Mouse (Mus musculus) central nervous system, embryonic 11.5 days (tissue): ENCODE measurements around the gene Soga1. TPM values are rescaled to one million over a fixed set of nuclear protein-coding genes. Genes with fewer than 3 reads are reported as not detected.

Experiments used
- polyA plus RNA-seq: library from polyadenylated mRNA; depleted of rRNA; stranded (reverse); fragments of >200 nt; gene quantifications from 2 replicates; pipeline ENCODE4 v1.2.3, GENCODE M21; 2012; rRNA removed

The Soga1 gene
- polyA plus RNA-seq: 15.4 and 19.0 TPM in 2 replicates

GRCm38 (mm10) chr2:157078793-157079700 lies at the start of gene Soga1:
Gene Soga1 (minus strand): TSS chr2:157079254.

GRCm38 (mm10) chr2:157086796-157087195 lies 7.7 kb upstream of the Soga1 start, which contains the start of gene Tldc2:
Gene Tldc2 (plus strand): TSS chr2:157087055.

GRCm38 (mm10) chr2:157006511-157007233 lies 72.4 kb downstream of the Soga1 start, which contains the start of gene Dsn1:
Gene Dsn1 (minus strand): TSS chr2:157007154.

GRCm38 (mm10) chr2:156991470-156992319 lies 87.4 kb downstream of the Soga1 start, which contains the start of gene Ndrg3:
Gene Ndrg3 (minus strand): TSS chr2:156992056.

Other genes with a start within 250 kb of the Soga1 start
- gene Tgif2, start 239.2 kb downstream of the Soga1 start, polyA plus RNA-seq: 61.3 and 63.7 TPM in 2 replicates
- 3.0 and 5.1 TPM in 2 replicates for gene 4930518I15Rik, start 221.3 kb downstream of the Soga1 start, polyA plus RNA-seq
- gene Rab5if, start 216.1 kb downstream of the Soga1 start, polyA plus RNA-seq: 90.3 and 109 TPM in 2 replicates
- gene Sla2, start 192.1 kb downstream of the Soga1 start, polyA plus RNA-seq: 0.43 and 0.50 TPM in 2 replicates
- gene Ndrg3, start 87.2 kb downstream of the Soga1 start, polyA plus RNA-seq: 26.6 and 51.0 TPM in 2 replicates
- gene Dsn1, start 72.1 kb downstream of the Soga1 start, polyA plus RNA-seq: 41.0 and 50.2 TPM in 2 replicates
- gene Tldc2, start 7.8 kb upstream of the Soga1 start, polyA plus RNA-seq: 0.22 TPM in 1 of 2 replicates, not detected in the other
- gene Samhd1, start 56.0 kb upstream of the Soga1 start, polyA plus RNA-seq: 28.4 and 29.5 TPM in 2 replicates
- gene Rbl1, start 125.3 kb upstream of the Soga1 start, polyA plus RNA-seq: 27.5 and 29.8 TPM in 2 replicates
- 134 and 182 TPM in 2 replicates for gene Rpn2, start 199.8 kb upstream of the Soga1 start, polyA plus RNA-seq
- 0.29 TPM in 2 replicates for gene Mroh8, start 200.3 kb upstream of the Soga1 start, polyA plus RNA-seq